In the genomic region with DNA sequence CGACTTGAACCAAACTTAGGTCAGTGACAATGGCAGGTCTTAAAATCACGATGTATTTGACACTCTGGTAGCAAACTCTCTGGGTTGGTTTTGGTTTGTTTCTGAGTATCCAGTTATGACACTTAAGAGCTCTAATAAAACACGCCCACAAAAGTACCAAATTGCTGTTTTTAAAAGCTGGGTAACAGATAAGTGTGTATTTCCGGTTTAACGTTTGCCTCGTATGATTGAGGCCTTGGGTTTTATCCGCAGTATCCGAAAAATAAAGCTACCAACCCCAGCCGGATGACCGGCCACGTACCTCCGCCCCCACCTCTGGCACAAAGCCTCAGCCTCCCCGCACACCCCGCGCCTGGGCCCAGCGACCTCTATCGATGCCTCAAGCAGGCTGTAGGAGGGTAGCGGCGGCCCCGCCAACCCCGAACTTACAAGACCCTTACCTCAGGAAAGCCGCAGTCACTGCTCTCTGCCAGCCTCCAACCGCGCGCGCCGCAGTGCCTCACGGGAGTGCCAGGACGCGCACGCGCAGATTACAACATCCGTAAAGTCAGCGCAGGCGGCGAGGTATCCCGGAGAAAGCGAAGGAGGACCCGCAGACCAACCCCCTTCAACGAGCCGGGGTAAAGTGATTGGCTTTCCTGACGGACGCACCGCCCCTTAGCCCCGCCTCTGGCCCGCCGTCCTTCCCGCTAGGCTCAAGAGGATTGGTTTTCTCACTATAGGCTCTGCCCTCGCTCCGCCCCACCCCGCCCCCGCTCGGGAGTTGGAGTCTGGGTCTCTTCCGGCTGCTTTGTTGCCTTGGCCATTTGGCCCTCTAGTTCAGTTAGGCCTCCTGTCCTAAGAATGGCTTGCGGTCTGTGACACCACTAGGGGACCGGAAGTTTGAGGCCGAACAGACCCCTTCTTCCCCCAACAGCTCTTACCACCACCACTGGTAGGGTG, we compare ENCODE assay signal across 8 mouse cellular contexts. TPM values are rescaled to one million over a fixed set of nuclear protein-coding genes. Genes with fewer than 3 reads are reported as not detected.
DNase-seq lines count a peak whose midpoint lies in the region; ATAC-seq and TF ChIP-seq lines count a peak whose summit lies in the region.

A gene (minus strand): TSS at position 499 of the 942 bp plus-strand sequence.
A gene (minus strand): TSS at position 578 of the 942 bp plus-strand sequence.

- H3K4me1 ChIP-seq in MEL (ENCODE audit: control insufficient read depth in 1 of 2, insufficient read depth in 2 of 2, low read length in 2 of 2), result peaks cover 7 to 26% of the 10 kb centered on the region in 2 experiments
- H3K4me1 ChIP-seq in cerebellum, adult 2 months (ENCODE audit: control insufficient read depth, insufficient read depth, low read length), result peaks cover 10% of the 10 kb centered on the region
- H3K4me1 ChIP-seq in forebrain, postnatal 0 days (ENCODE audit: insufficient read depth), result no peaks in the 10 kb centered on the region
- H3K4me1 ChIP-seq in lung, embryonic 15.5 days, result peaks cover 27% of the 10 kb centered on the region

- peak within 1 kb of the TSS; percentile 78 to 85 for H3K4me3 ChIP-seq in MEL (ENCODE audit: control insufficient read depth in 1 of 2, insufficient read depth in 1 of 2, low read depth in 2 of 2, low read length in 2 of 2)
- H3K4me3 ChIP-seq in cerebellum, adult 2 months (replicated peaks; ENCODE audit: insufficient read depth, low read depth, low read length), result peak within 1 kb of the TSS; percentile 77
- H3K4me3 ChIP-seq in forebrain, postnatal 0 days (ENCODE audit: low read depth, low read length), result peak within 1 kb of the TSS; percentile 53
- peak within 1 kb of the TSS; percentile 78 for H3K4me3 ChIP-seq in lung, embryonic 15.5 days

- H3K79me2 ChIP-seq in MEL (ENCODE audit: control insufficient read depth, insufficient read depth, low read length, poor library complexity), result peaks cover 28% of the 10 kb centered on the region

- H3K9ac ChIP-seq in MEL (ENCODE audit: control insufficient read depth, low read depth, low read length, poor library complexity, severe bottlenecking), result peak within 1 kb of the TSS; percentile 90
- peak within 1 kb of the TSS; percentile 53 for H3K9ac ChIP-seq in forebrain, postnatal 0 days
- peak within 1 kb of the TSS; percentile 85 for H3K9ac ChIP-seq in lung, embryonic 15.5 days

- peak; percentile 87 to 97 for TF ChIP-seq POLR2A in MEL (IDR thresholded peaks at IDR 0.05; ENCODE audit: control insufficient read depth in 1 of 2, insufficient read depth in 1 of 2, low read depth in 1 of 2, low read length in 2 of 2, poor library complexity in 1 of 2)
- peak; percentile 78 for TF ChIP-seq POLR2A in cerebellum, adult 2 months (IDR thresholded peaks at IDR 0.05; ENCODE audit: borderline replicate concordance, insufficient read depth, low read length)

- peak; percentile 100 for DNase-seq in MEL (ENCODE audit: low read depth, low spot score)
- DNase-seq in cerebellum, adult 2 months, result peak; percentile 96 to 98
- peak; percentile 99 for DNase-seq in forebrain, postnatal 0 days
- DNase-seq in heart, postnatal 4 days, result peak; percentile 97
- peak; percentile 97 to 98 for DNase-seq in layer of hippocampus, adult 8-10 months (ENCODE audit: low spot score in 2 of 2)
- DNase-seq in ovary, adult 18-20 months (ENCODE audit: low spot score), result peak; percentile 98
- peak; percentile 99 for DNase-seq in thymus, postnatal 0 days (ENCODE audit: low spot score)

- under 1% methylated on average over 57 of the region's 57 CpGs for WGBS in cerebellum, adult 2 months
- 1% methylated on average over 57 of the region's 57 CpGs for WGBS in forebrain, postnatal 0 days
- WGBS in lung, embryonic 15.5 days, result under 1% methylated on average over 57 of the region's 57 CpGs

- peaks cover 15 to 33% of the 10 kb centered on the region in 2 experiments for H3K36me3 ChIP-seq in MEL (ENCODE audit: control insufficient read depth in 1 of 2, insufficient read depth in 2 of 2, low read length in 2 of 2)
- peaks cover 14% of the 10 kb centered on the region for H3K36me3 ChIP-seq in forebrain, postnatal 0 days (ENCODE audit: insufficient read depth)
- peaks cover 9% of the 10 kb centered on the region; the same call in 1 of the 2 replicates for H3K36me3 ChIP-seq in lung, embryonic 15.5 days

- peak within 1 kb of the TSS; percentile 59 for H3K4me2 ChIP-seq in forebrain, postnatal 0 days (ENCODE audit: low read depth)
- H3K4me2 ChIP-seq in lung, embryonic 15.5 days, result peak within 1 kb of the TSS; percentile 59

- no peaks in the 10 kb centered on the region for H3K9me3 ChIP-seq in MEL (replicated peaks; ENCODE audit: insufficient read depth, low read length)
- no peaks in the 10 kb centered on the region for H3K9me3 ChIP-seq in forebrain, postnatal 0 days (ENCODE audit: low read length)
- H3K9me3 ChIP-seq in lung, embryonic 15.5 days, result no peaks in the 10 kb centered on the region

- no peak for TF ChIP-seq CTCF in MEL (IDR thresholded peaks at IDR 0.05 in 2 of 3, conservative IDR thresholded peaks at IDR 0.05 in 1 of 3; ENCODE audit: control insufficient read depth in 1 of 3, insufficient read depth in 1 of 3, low read depth in 2 of 3, low read length in 3 of 3, poor library complexity in 1 of 3, severe bottlenecking in 1 of 3)
- TF ChIP-seq CTCF in cerebellum, adult 2 months (IDR thresholded peaks at IDR 0.05; ENCODE audit: borderline replicate concordance, insufficient read depth, low read depth, low read length), result no peak; the same call in 1 of the 2 replicates
- TF ChIP-seq CTCF in forebrain, postnatal 0 days (IDR thresholded peaks at IDR 0.05; ENCODE audit: low read depth), result peak; percentile 56

- no peak for TF ChIP-seq RAD21 in MEL (IDR thresholded peaks at IDR 0.05; ENCODE audit: low read depth, low read length)

- no peaks in the 10 kb centered on the region for H3K27me3 ChIP-seq in MEL (ENCODE audit: control insufficient read depth in 1 of 2, insufficient read depth in 2 of 2, low read length in 2 of 2)
- no peaks in the 10 kb centered on the region for H3K27me3 ChIP-seq in cerebellum, adult 2 months (ENCODE audit: control insufficient read depth, insufficient read depth, low read length)
- no peaks in the 10 kb centered on the region for H3K27me3 ChIP-seq in forebrain, postnatal 0 days (ENCODE audit: insufficient read depth, low read length)
- H3K27me3 ChIP-seq in lung, embryonic 15.5 days, result no peaks in the 10 kb centered on the region

- TF ChIP-seq EP300 in MEL (IDR thresholded peaks at IDR 0.05; ENCODE audit: low read depth in 1 of 2, low read length in 2 of 2), result peak; percentile 37 to 72; a peak in 3 of 4 replicates

- ATAC-seq in forebrain, postnatal 0 days, result peak; percentile 100
- peak; percentile 100 for ATAC-seq in lung, embryonic 15.5 days (ENCODE audit: borderline replicate concordance, extremely low read depth, low FRiP score, low TSS enrichment)

- peak within 1 kb of the TSS; percentile 91 for H3K27ac ChIP-seq in MEL (ENCODE audit: control insufficient read depth, low read depth, low read length)
- H3K27ac ChIP-seq in cerebellum, adult 2 months (ENCODE audit: insufficient read depth, low read length), result peak within 1 kb of the TSS; percentile 57; the same call in 1 of the 2 replicates
- H3K27ac ChIP-seq in forebrain, postnatal 0 days (ENCODE audit: low read depth, low read length), result peak within 1 kb of the TSS; percentile 88
- H3K27ac ChIP-seq in lung, embryonic 15.5 days, result peak within 1 kb of the TSS; percentile 90

TF ChIP-seq in MEL, 35 proteins besides CTCF, POLR2A, EP300 and RAD21 (continues in another document):
- TF ChIP-seq MYC (IDR thresholded peaks at IDR 0.05; ENCODE audit: low read depth, low read length) (peak; percentile 91), UBTF (IDR thresholded peaks at IDR 0.05; ENCODE audit: borderline replicate concordance, insufficient read depth, low read depth, low read length) (0 out of 2 replicates have a peak, but pooled peaks have one; percentile 50), E2F4 (IDR thresholded peaks at IDR 0.05; ENCODE audit: borderline replicate concordance, low read depth, low read length) (no peak), SMC3 (IDR thresholded peaks at IDR 0.05; ENCODE audit: low read depth, low read length) (no peak), CHD2 (IDR thresholded peaks at IDR 0.05; ENCODE audit: low read length) (peak; percentile 21; the same call in 1 of the 2 replicates), ZMIZ1 (IDR thresholded peaks at IDR 0.05; ENCODE audit: low read depth, low read length) (peak; percentile 95), MEF2A (IDR thresholded peaks at IDR 0.05; ENCODE audit: extremely low read depth, insufficient replicate concordance, low read depth, low read length, poor library complexity, severe bottlenecking) (no peak), GATA1 (IDR thresholded peaks at IDR 0.05; ENCODE audit: low read depth, low read length) (peak; percentile 75), KAT2A (conservative IDR thresholded peaks at IDR 0.05; ENCODE audit: low read depth, low read length) (peak; percentile 3; the same call in 1 of the 2 replicates), HCFC1 (IDR thresholded peaks at IDR 0.05; ENCODE audit: low read depth, low read length) (peak; percentile 84)

RNA-seq across cellular contexts. Expression of the first gene that starts in this region (rescaled TPM):
- 0.50 and 0.88 TPM in 2 replicates for total RNA-seq in MEL (2012; rRNA removed)
- polyA plus RNA-seq in MEL (2012; ENCODE audit: insufficient read depth in 1 of 2, insufficient read length in 2 of 2, low read depth in 1 of 2, low replicate concordance in 2 of 2, missing spikeins in 1 of 2), result 1 to 10 TPM in 1 of 2 experiments, not detected in 1; 1.0 TPM
- 0.82 and 1.0 TPM in 2 replicates for polyA plus RNA-seq in cerebellum, adult 2 months (2012; rRNA removed)
- 0.05 and 0.15 TPM in 2 replicates for total RNA-seq in forebrain, postnatal 0 days (2014; rRNA removed)
- 0.13 and 0.48 TPM in 2 replicates for polyA plus RNA-seq in forebrain, postnatal 0 days (2015; fragmentation: Nextera tagmentation; extraction: Ambion mirVana)
- under 1 TPM; 0.47 to 0.52 TPM for total RNA-seq in heart, postnatal 4 days (2021)
- 1 to 10 TPM in 3 of 4 experiments, under 1 TPM in 1; 0.73 to 1.3 (median 1.1) TPM for total RNA-seq in layer of hippocampus, adult 8-10 months (2022)
- 0.60 and 1.2 TPM in 2 replicates for polyA plus RNA-seq in lung, embryonic 15.5 days (2015; fragmentation: Nextera tagmentation; extraction: Ambion mirVana)
- 0.58 and 0.96 TPM in 2 replicates for polyA plus RNA-seq in thymus, postnatal 0 days (2015; fragmentation: Nextera tagmentation; extraction: Ambion mirVana)

RNA-seq across cellular contexts. Expression of the second gene that starts in this region (rescaled TPM):
- 54.0 and 58.1 TPM in 2 replicates for total RNA-seq in MEL (2012; rRNA removed)
- polyA plus RNA-seq in MEL (2012; ENCODE audit: insufficient read depth in 1 of 2, insufficient read length in 2 of 2, low read depth in 1 of 2, low replicate concordance in 2 of 2, missing spikeins in 1 of 2), result 100 to 1,000 TPM in 1 of 2 experiments, 10 to 100 TPM in 1; 52.6 to 184 TPM
- polyA plus RNA-seq in cerebellum, adult 2 months (2012; rRNA removed), result 11.0 TPM in 2 replicates
- total RNA-seq in forebrain, postnatal 0 days (2014; rRNA removed), result 6.0 and 11.4 TPM in 2 replicates
- polyA plus RNA-seq in forebrain, postnatal 0 days (2015; fragmentation: Nextera tagmentation; extraction: Ambion mirVana), result 7.9 and 9.1 TPM in 2 replicates
- total RNA-seq in heart, postnatal 4 days (2021), result 10 to 100 TPM; 11.5 to 12.5 TPM
- 10 to 100 TPM in 1 of 4 experiments, 1 to 10 TPM in 3; 6.0 to 11.1 (median 6.8) TPM for total RNA-seq in layer of hippocampus, adult 8-10 months (2022)
- 42.2 and 43.9 TPM in 2 replicates for polyA plus RNA-seq in lung, embryonic 15.5 days (2015; fragmentation: Nextera tagmentation; extraction: Ambion mirVana)
- polyA plus RNA-seq in thymus, postnatal 0 days (2015; fragmentation: Nextera tagmentation; extraction: Ambion mirVana), result 67.1 and 68.3 TPM in 2 replicates

Comparison
In these comparisons a context has a peak if more than half of its experiments do, and no peak if none do; other contexts are left out.
1. Peak in every context shown above with its lines: DNase-seq, ATAC-seq, H3K4me3 ChIP-seq and H3K27ac ChIP-seq.